ENCODE assay signal across 19 mouse cellular contexts in the genomic region with DNA sequence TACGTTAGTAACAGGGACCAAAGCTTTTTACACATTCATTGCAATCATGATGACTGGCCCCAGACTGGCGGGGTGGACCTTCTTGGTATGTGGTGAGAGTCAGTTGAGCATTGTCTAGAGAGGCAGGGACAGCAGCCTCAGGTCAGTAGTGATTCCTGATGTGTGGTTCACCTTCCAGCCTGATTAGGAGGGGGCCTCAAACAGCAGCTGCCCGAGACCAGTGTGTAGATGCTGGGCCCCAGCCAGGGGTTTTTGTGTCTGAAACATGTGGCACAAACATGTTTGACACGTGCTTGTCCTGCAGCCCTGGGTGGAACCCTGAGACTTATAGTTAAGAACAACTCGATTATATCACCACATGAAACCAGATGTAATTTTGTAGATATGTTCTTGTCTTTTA. TPM values are rescaled to one million over a fixed set of nuclear protein-coding genes. Genes with fewer than 3 reads are reported as not detected.
DNase-seq lines count a peak whose midpoint lies in the region; ATAC-seq and TF ChIP-seq lines count a peak whose summit lies in the region.
"Had no signal": no experiment of that assay in that cellular context is flagged by ENCODE, and none has a peak within 500 bp of the region (broad histone marks: within the 10 kb centered on the region; RNA-seq: fewer than 3 reads in every experiment).

No protein-coding gene starts in this region.

- peaks cover 6% of the 10 kb centered on the region; the same call in 1 of the 2 replicates for H3K36me3 ChIP-seq in hindbrain, embryonic 13.5 days
- H3K36me3 ChIP-seq in hindbrain, postnatal 0 days (ENCODE audit: insufficient read depth, low read length) = no peaks in the 10 kb centered on the region
- peaks cover 6% of the 10 kb centered on the region for H3K36me3 ChIP-seq in kidney, embryonic 16.5 days (ENCODE audit: insufficient read depth, low read length)
- H3K36me3 ChIP-seq: liver, embryonic 13.5 days; midbrain, embryonic 12.5 days had no signal

- no peak; the same call in 1 of the 2 replicates for ATAC-seq in hindbrain, embryonic 13.5 days (ENCODE audit: low FRiP score)
- ATAC-seq in hindbrain, postnatal 0 days = no peak
- ATAC-seq in kidney, embryonic 16.5 days (ENCODE audit: low FRiP score, low TSS enrichment) = peak; percentile 40; the same call in 1 of the 2 replicates

- 82% methylated on average over 5 of the region's 5 CpGs for WGBS in hindbrain, embryonic 13.5 days
- WGBS in hindbrain, postnatal 0 days = 78% methylated on average over 5 of the region's 5 CpGs
- 70% methylated on average over 5 of the region's 5 CpGs for WGBS in kidney, embryonic 16.5 days

- H3K4me1 ChIP-seq in hindbrain, embryonic 13.5 days (replicated peaks) = 0 out of 2 replicates have a peak, but pooled peaks cover 5% of the 10 kb centered on the region
- H3K4me1 ChIP-seq in hindbrain, postnatal 0 days (ENCODE audit: insufficient read depth, low read length) = no peaks in the 10 kb centered on the region
- no peaks in the 10 kb centered on the region for H3K4me1 ChIP-seq in kidney, embryonic 16.5 days (ENCODE audit: insufficient read depth, low read length)
- H3K4me1 ChIP-seq: heart, embryonic 10.5 days; liver, embryonic 13.5 days; midbrain, embryonic 12.5 days had no signal

- peak overlapping the region; percentile 44; the same call in 1 of the 2 replicates for H3K27ac ChIP-seq in hindbrain, embryonic 13.5 days
- H3K27ac ChIP-seq in hindbrain, postnatal 0 days = no peak overlapping the region
- H3K27ac ChIP-seq in kidney, embryonic 16.5 days (ENCODE audit: low read length) = peak overlapping the region; percentile 45; the same call in 1 of the 2 replicates
- H3K27ac ChIP-seq: heart, embryonic 10.5 days; limb, embryonic 13.5 days; liver, embryonic 13.5 days; midbrain, embryonic 12.5 days had no signal

- H3K4me3 ChIP-seq in hindbrain, embryonic 13.5 days = no peak overlapping the region
- no peak overlapping the region for H3K4me3 ChIP-seq in hindbrain, postnatal 0 days (ENCODE audit: low read length)
- H3K4me3 ChIP-seq in kidney, embryonic 16.5 days (ENCODE audit: low read length) = no peak overlapping the region
- H3K4me3 ChIP-seq: heart, embryonic 10.5 days; limb, embryonic 13.5 days; liver, embryonic 13.5 days; midbrain, embryonic 12.5 days had no signal

- H3K9me3 ChIP-seq in hindbrain, embryonic 13.5 days = no peaks in the 10 kb centered on the region
- H3K9me3 ChIP-seq in hindbrain, postnatal 0 days (ENCODE audit: low read length) = no peaks in the 10 kb centered on the region
- H3K9me3 ChIP-seq in kidney, embryonic 16.5 days (ENCODE audit: low read length) = peaks cover 4% of the 10 kb centered on the region; the same call in 1 of the 2 replicates
- H3K9me3 ChIP-seq: heart, embryonic 10.5 days; liver, embryonic 13.5 days; midbrain, embryonic 12.5 days had no signal

- peak; percentile 12 for DNase-seq in adrenal gland, postnatal 14 days
- no peak for DNase-seq in adrenal gland, postnatal 4 days (ENCODE audit: low spot score in 2 of 2)
- no peak for DNase-seq in hindbrain, postnatal 0 days (ENCODE audit: low spot score)
- no peak for DNase-seq in kidney, adult 11 months
- peak; percentile 50 for DNase-seq in testis, postnatal 10 days (ENCODE audit: low spot score)
- DNase-seq in testis, postnatal 14 days (ENCODE audit: low spot score) = no peak
- DNase-seq: adrenal gland, postnatal 10 days; cerebellum, adult 9-10 months; liver, embryonic 13.5 days; lung, adult 2 months; lung, postnatal 14 days; retina, postnatal 1 day; thymus, postnatal 25 days had no signal

- no peaks in the 10 kb centered on the region for H3K27me3 ChIP-seq in hindbrain, embryonic 13.5 days
- no peaks in the 10 kb centered on the region for H3K27me3 ChIP-seq in hindbrain, postnatal 0 days (ENCODE audit: insufficient read depth, low read length)
- no peaks in the 10 kb centered on the region for H3K27me3 ChIP-seq in kidney, embryonic 16.5 days (ENCODE audit: insufficient read depth, low read length)
- H3K27me3 ChIP-seq: limb, embryonic 13.5 days; liver, embryonic 13.5 days; midbrain, embryonic 12.5 days had no signal

- H3K4me2 ChIP-seq in hindbrain, embryonic 13.5 days = no peak overlapping the region
- no peak overlapping the region for H3K4me2 ChIP-seq in hindbrain, postnatal 0 days (ENCODE audit: low read depth, low read length)
- no peak overlapping the region for H3K4me2 ChIP-seq in kidney, embryonic 16.5 days (replicated peaks; ENCODE audit: low read depth, low read length)
- H3K4me2 ChIP-seq: limb, embryonic 13.5 days; liver, embryonic 13.5 days; midbrain, embryonic 12.5 days had no signal

- H3K9ac ChIP-seq in hindbrain, embryonic 13.5 days = no peak overlapping the region
- no peak overlapping the region for H3K9ac ChIP-seq in hindbrain, postnatal 0 days (replicated peaks; ENCODE audit: low read length)
- no peak overlapping the region for H3K9ac ChIP-seq in kidney, embryonic 16.5 days (replicated peaks; ENCODE audit: low read length)
- H3K9ac ChIP-seq: forebrain, postnatal 0 days; limb, embryonic 13.5 days; liver, embryonic 13.5 days; midbrain, embryonic 12.5 days had no signal

- no peak for TF ChIP-seq CTCF in hindbrain, postnatal 0 days (IDR thresholded peaks at IDR 0.05; ENCODE audit: low read depth)

RNA-seq across cellular contexts. Expression of a gene that starts 34.5 kb away (rescaled TPM):
- 19.6 and 20.6 TPM in 2 replicates for total RNA-seq in adrenal gland, postnatal 14 days (2021)
- 10 to 100 TPM; 25.5 to 26.9 TPM for total RNA-seq in adrenal gland, postnatal 4 days (2021)
- 85.8 and 88.9 TPM in 2 replicates for polyA plus RNA-seq in hindbrain, embryonic 13.5 days (2015; fragmentation: Nextera tagmentation; extraction: Ambion mirVana)
- total RNA-seq in hindbrain, postnatal 0 days (2014; rRNA removed) = 63.4 and 68.5 TPM in 2 replicates
- 172 and 173 TPM in 2 replicates for polyA plus RNA-seq in hindbrain, postnatal 0 days (2015; fragmentation: Nextera tagmentation; extraction: Ambion mirVana)
- 46.9 and 47.0 TPM in 2 replicates for polyA plus RNA-seq in kidney, embryonic 16.5 days (2015; fragmentation: Nextera tagmentation; extraction: Ambion mirVana)

RNA-seq across cellular contexts. Expression of a gene that starts 40.4 kb away (rescaled TPM):
- 48.2 and 50.9 TPM in 2 replicates for total RNA-seq in adrenal gland, postnatal 14 days (2021)
- 10 to 100 TPM; 37.4 to 38.3 TPM for total RNA-seq in adrenal gland, postnatal 4 days (2021)
- polyA plus RNA-seq in hindbrain, embryonic 13.5 days (2015; fragmentation: Nextera tagmentation; extraction: Ambion mirVana) = 63.3 and 67.3 TPM in 2 replicates
- 18.9 and 21.7 TPM in 2 replicates for total RNA-seq in hindbrain, postnatal 0 days (2014; rRNA removed)
- polyA plus RNA-seq in hindbrain, postnatal 0 days (2015; fragmentation: Nextera tagmentation; extraction: Ambion mirVana) = 72.7 and 75.9 TPM in 2 replicates
- 33.1 and 39.5 TPM in 2 replicates for polyA plus RNA-seq in kidney, embryonic 16.5 days (2015; fragmentation: Nextera tagmentation; extraction: Ambion mirVana)

Comparison
In these comparisons a context has a peak if more than half of its experiments do, and no peak if none do; other contexts are left out.
1. DNase-seq: peak in adrenal gland, postnatal 14 days (single experiment) and testis, postnatal 10 days (single experiment); none in adrenal gland, postnatal 4 days (0 of 2), hindbrain, postnatal 0 days (single experiment), kidney, adult 11 months (single experiment) and testis, postnatal 14 days (single experiment).